Mouse (Mus musculus) ES-Bruce4 (cell line): ENCODE measurements around the gene Slc7a14. TPM values are rescaled to one million over a fixed set of nuclear protein-coding genes. Genes with fewer than 3 reads are reported as not detected.

Source experiments
- H3K27ac ChIP-seq: 2 replicates; pipeline ENCODE4 v1.5.1; 2012; ENCODE audit warnings: low read length, inconsistent platforms; ENCODE audit not compliant: insufficient read depth
- H3K27me3 ChIP-seq: 2 replicates; pipeline ENCODE4 v1.6.1; 2012; ENCODE audit warnings: mild to moderate bottlenecking, low read length, inconsistent platforms; ENCODE audit not compliant: control insufficient read depth, poor library complexity, insufficient read depth, severe bottlenecking
- H3K36me3 ChIP-seq: 2 replicates; pipeline ENCODE4 v1.6.1; 2012; ENCODE audit warnings: inconsistent platforms, mild to moderate bottlenecking, low read length, moderate library complexity; ENCODE audit not compliant: control insufficient read depth, poor library complexity, insufficient read depth, severe bottlenecking
- H3K4me1 ChIP-seq: one replicate; pipeline ENCODE4 v1.8.1; 2011; ENCODE audit warnings: low read length; ENCODE audit not compliant: control insufficient read depth, insufficient read depth
- H3K4me3 ChIP-seq: 2 replicates; pipeline ENCODE4 v1.5.1; 2011; ENCODE audit warnings: low read depth, mild to moderate bottlenecking, low read length
- H3K9ac ChIP-seq: 2 replicates; pipeline ENCODE4 v1.6.1; 2012; ENCODE audit warnings: low read depth, mild to moderate bottlenecking, inconsistent platforms; ENCODE audit not compliant: poor library complexity, severe bottlenecking
- H3K9me3 ChIP-seq: replicated peaks from 2 replicates; pipeline ENCODE4 v1.6.1; 2012; ENCODE audit warnings: mild to moderate bottlenecking, low read length, inconsistent platforms; ENCODE audit not compliant: control insufficient read depth, poor library complexity, insufficient read depth, severe bottlenecking
- CTCF ChIP-seq: IDR thresholded peaks from one replicate; pipeline ENCODE4 v1.8.1; 2011; ENCODE audit warnings: low read depth, low read length
- EP300 ChIP-seq: IDR thresholded peaks from 2 replicates; pipeline ENCODE4 v1.6.1; 2011; ENCODE audit warnings: low read depth, low read length; ENCODE audit not compliant: insufficient read depth
- POLR2A ChIP-seq: IDR thresholded peaks from one replicate; pipeline ENCODE4 v1.8.1; 2011; ENCODE audit warnings: low read length; ENCODE audit not compliant: insufficient read depth
- polyA plus RNA-seq: library from polyadenylated mRNA; stranded (reverse); fragments of >200 nt; gene quantifications from 2 replicates; pipeline ENCODE4 v1.2.4, GENCODE M21; 2011; ENCODE audit warnings: low read depth; ENCODE audit not compliant: missing spikeins, insufficient read depth, insufficient read length

The Slc7a14 gene
- polyA plus RNA-seq, 1 experiment: 0.10 TPM

DNA sequence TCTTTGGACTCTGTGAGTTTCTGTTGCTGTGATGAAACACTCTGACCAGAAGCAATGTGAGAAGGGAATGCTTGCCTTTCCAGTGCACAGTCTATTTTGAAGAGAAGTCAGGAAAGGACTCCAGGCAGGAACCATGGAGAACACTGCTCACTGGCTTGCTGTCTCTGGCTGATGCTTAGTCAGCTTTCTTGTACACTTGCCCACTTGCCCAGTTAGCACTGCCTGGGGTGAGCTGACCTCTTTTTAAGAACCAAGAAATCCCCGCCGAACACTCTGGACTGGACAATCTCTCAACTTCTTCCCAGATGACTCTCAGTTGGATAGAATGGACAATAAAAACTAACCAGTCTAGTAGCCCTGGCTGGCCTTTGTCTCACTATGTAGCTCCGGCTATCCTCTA lies 70.5 kb downstream of the Slc7a14 start:
- no peak for TF ChIP-seq CTCF
- no peak for TF ChIP-seq EP300
- no peak for TF ChIP-seq POLR2A
- Histone ChIP-seq H3K9ac (no peak overlapping the region), H3K9me3 (no peaks in the 10 kb centered on the region), H3K27me3 (no peaks in the 10 kb centered on the region), H3K27ac (no peak overlapping the region), H3K36me3 (no peaks in the 10 kb centered on the region), H3K4me1 (no peaks in the 10 kb centered on the region), H3K4me3 (no peak overlapping the region)

DNA sequence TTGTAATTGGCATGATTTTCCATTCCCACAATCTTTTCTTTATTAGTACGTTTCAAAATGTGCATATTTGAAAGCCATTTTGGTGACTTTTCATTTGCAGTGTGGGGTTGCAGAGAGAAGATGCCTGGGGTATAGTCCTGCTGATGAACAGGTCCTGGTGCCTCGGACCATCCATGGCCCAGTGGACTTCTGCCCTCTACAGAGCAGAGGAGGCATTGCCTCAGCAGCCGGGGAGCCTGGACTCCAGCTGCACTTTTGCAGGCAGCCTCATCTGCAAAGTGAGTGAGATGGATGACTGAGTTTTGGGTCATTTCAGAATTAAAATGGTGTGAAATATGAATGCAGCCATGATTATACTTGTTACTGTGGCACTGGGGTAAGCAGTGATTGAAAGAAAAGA lies 72.2 kb downstream of the Slc7a14 start:
- no peaks in the 10 kb centered on the region for H3K27me3 ChIP-seq
- no peak overlapping the region for H3K27ac ChIP-seq
- no peaks in the 10 kb centered on the region for H3K4me1 ChIP-seq
- H3K9me3 ChIP-seq: no peaks in the 10 kb centered on the region
- TF ChIP-seq POLR2A (no peak), CTCF (peak; percentile 69), EP300 (no peak)
- H3K9ac ChIP-seq: no peak overlapping the region
- H3K36me3 ChIP-seq: no peaks in the 10 kb centered on the region
- H3K4me3 ChIP-seq: no peak overlapping the region

DNA sequence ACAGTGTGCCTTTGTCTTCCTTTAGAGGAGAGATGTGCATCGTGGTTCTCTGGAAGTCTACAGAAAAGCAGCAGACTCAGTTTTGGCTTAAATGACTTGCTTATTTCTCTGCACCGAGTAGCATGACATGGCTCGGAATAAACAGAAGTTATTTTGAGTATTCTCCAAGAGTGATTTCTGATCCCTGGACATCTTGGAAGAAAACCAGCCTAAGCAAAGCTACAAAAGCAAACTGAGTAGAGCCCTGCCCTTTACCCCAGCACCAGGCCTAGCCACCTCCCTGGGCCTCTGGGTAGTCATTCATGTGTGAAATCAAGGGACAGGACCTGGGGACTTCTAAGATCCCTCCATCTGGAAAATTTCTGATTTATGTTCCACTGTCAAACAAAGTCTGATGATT lies 74.0 kb downstream of the Slc7a14 start:
- Histone ChIP-seq H3K9ac (no peak overlapping the region), H3K9me3 (no peaks in the 10 kb centered on the region), H3K27ac (no peak overlapping the region), H3K4me3 (no peak overlapping the region), H3K36me3 (no peaks in the 10 kb centered on the region), H3K27me3 (no peaks in the 10 kb centered on the region), H3K4me1 (no peaks in the 10 kb centered on the region)
- TF ChIP-seq CTCF (no peak), POLR2A (no peak), EP300 (no peak)

DNA sequence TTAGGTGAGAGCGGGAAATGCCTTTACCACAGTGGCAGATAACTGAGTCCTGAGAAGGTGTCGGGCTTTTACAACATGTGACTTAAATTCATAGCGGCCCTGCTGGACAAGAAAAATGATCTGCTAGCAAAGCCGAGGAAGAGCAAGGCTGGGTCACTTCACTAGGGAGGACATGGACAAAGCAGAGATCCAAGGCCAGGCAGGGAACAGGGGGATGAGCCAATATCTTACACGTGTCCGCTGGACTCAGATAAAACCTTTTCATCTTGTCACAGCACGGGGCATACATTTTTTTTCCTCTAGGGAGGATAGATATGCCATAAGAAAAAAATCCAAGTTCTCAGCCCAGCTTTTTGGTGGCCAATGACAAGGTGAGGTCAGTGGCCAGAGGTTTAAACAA lies 75.8 kb downstream of the Slc7a14 start:
- H3K4me1 ChIP-seq: no peaks in the 10 kb centered on the region
- TF ChIP-seq CTCF (no peak), POLR2A (no peak), EP300 (no peak)
- no peaks in the 10 kb centered on the region for H3K27me3 ChIP-seq
- no peaks in the 10 kb centered on the region for H3K36me3 ChIP-seq
- no peak overlapping the region for H3K9ac ChIP-seq
- H3K27ac ChIP-seq: no peak overlapping the region
- no peaks in the 10 kb centered on the region for H3K9me3 ChIP-seq
- no peak overlapping the region for H3K4me3 ChIP-seq

DNA sequence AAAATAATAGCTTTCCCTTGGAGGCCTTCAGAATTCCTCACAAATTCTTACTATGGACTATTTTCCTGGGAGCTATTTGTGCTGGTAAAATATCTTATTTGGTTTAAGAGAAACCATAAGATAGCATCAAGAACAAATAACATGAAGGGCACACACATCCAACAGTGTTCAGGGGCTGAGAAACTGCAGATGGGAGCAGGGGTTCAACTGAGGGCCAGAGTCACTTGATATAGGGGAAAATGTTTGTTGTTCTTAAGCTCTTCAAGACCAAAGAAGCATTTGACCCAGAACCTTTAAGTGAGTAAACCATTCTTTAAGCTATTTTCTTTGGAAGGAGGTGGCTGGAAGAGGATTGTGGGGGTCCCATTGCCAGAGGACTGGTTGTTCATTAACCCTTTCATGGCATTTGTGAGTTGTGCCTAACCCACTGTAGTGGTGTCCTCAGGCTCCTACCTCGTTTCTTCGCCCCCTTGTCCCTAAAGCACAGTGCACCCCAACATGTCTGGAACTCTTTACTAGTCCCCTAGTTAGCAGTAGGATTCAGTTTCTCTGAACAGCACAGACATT lies 76.3 kb downstream of the Slc7a14 start:
- Histone ChIP-seq H3K9ac (no peak overlapping the region), H3K36me3 (no peaks in the 10 kb centered on the region), H3K4me3 (no peak overlapping the region), H3K4me1 (no peaks in the 10 kb centered on the region), H3K9me3 (no peaks in the 10 kb centered on the region), H3K27ac (no peak overlapping the region), H3K27me3 (no peaks in the 10 kb centered on the region)
- no peak for TF ChIP-seq POLR2A
- TF ChIP-seq CTCF: no peak
- TF ChIP-seq EP300: no peak

DNA sequence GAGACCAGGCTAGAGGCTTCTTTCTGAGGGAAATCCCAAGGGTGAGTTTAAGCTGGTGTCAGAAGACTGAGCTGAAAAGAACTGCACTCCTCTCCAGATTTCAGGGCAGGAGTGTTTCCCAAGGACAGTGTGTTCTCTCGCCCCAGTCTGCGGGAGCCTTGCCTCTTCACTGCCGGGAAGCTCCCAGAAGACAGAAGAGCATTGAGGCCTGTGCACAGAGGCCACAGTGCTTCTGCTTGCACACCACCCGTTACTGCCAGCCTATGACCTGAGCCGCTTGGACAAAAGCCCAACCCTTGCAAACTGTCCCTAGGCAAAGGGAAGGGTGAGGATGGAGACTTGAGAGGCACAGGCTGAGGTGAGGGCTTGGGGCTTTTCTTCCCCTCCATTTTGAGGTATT lies 80.9 kb downstream of the Slc7a14 start:
- Histone ChIP-seq H3K36me3 (no peaks in the 10 kb centered on the region), H3K4me1 (no peaks in the 10 kb centered on the region), H3K27ac (no peak overlapping the region), H3K27me3 (no peaks in the 10 kb centered on the region), H3K9ac (no peak overlapping the region), H3K4me3 (no peak overlapping the region), H3K9me3 (no peaks in the 10 kb centered on the region)
- TF ChIP-seq EP300 (no peak), POLR2A (no peak), CTCF (no peak)
